Mouse (Mus musculus): ENCODE data around the gene Cyp1b1.

- TF ChIP-seq CTCF (conservative IDR thresholded peaks at IDR 0.05; ENCODE audit: low read length) (no peak), NANOG (IDR thresholded peaks at IDR 0.05; ENCODE audit: borderline replicate concordance, low read length) (no peak), POU5F1 (IDR thresholded peaks at IDR 0.05; ENCODE audit: borderline replicate concordance, low read length) (no peak)
Measured at GRCm38 (mm10) chr17:79733039-79733438, 18.2 kb upstream of the Cyp1b1 start.
